Mouse (Mus musculus): ENCODE data around the gene Adat2. TPM values are rescaled to one million over a fixed set of nuclear protein-coding genes. Genes with fewer than 3 reads are reported as not detected.

Adat2 gene
- 2.2 TPM for polyA plus RNA-seq (2017; shearing (Covaris generic))

DNA sequence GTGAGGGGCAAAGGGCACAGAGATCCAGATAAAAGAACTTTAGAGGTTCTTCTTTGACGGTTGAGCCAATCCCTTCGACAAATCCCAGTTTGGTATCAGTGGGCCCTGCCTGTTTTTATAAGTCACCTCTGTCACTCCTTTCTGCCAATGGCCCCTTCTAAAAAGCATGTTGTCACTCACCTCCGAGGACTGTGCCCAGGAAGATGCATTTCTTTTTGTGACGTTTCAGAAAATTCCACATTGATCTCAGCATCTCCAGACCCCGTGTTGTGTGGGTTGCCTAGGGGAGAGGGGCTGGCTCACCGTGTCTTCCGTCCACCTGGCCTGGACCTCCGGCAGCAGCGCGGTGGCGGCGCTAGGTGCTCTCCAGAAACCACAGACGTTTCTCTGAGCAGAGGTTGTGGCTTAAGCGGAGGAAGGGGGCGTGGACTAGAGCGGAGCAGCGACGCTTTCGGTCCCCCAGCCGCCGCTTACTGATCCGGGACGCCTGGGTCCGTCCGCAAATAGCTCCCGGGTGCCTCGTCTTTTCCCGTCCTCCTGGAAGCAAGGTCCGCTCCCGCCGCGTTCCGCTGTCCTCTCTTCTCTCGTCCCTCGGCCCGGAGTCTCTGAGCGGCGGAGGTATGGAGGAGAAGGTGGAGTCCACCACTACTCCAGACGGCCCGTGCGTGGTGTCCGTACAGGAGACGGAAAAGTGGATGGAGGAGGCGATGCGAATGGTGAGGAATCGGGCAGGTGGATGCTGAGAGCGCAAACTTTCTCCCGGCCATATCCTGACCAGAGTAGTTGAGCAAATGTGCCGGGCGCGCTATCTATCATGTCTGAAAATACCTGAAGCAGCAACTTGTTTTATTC, at the start of gene Adat2, which contains the start of gene Pex3:
Gene Adat2, plus strand, starts transcription at position 249 of the 852 bp plus-strand sequence.
Gene Pex3, minus strand, starts transcription at position 497 of the 852 bp plus-strand sequence.

Other genes with a start within 250 kb of the Adat2 start
- gene Phactr2, start 78.5 kb upstream of the Adat2 start, polyA plus RNA-seq (2017; shearing (Covaris generic)): 1.2 TPM
- 20.0 TPM for gene Fuca2, start 53.4 kb upstream of the Adat2 start, polyA plus RNA-seq (2017; shearing (Covaris generic))
- 31.7 TPM for gene Pex3, start 248 bp downstream of the Adat2 start, polyA plus RNA-seq (2017; shearing (Covaris generic))